Mouse (Mus musculus) forebrain, embryonic 13.5 days (tissue): ENCODE measurements around the gene Cox15. TPM values are rescaled to one million over a fixed set of nuclear protein-coding genes. Genes with fewer than 3 reads are reported as not detected.
A peak's percentile ranks its signal among the peaks of the same experiment; 100 is the strongest.

Source experiments
- ATAC-seq: fragments of 200-750 bp; cut with Nextera tagmentation; 2 replicates; pipeline ENCODE4 v1.8.0; 2017
- H3K27ac ChIP-seq: fragments of 300-500 bp; sonication (generic); 2 replicates; pipeline ENCODE4 v1.5.1; 2015; ENCODE audit warnings: inconsistent platforms, mild to moderate bottlenecking, moderate library complexity
- H3K27me3 ChIP-seq: fragments of 300-500 bp; sonication (generic); 2 replicates; pipeline ENCODE4 v1.6.1; 2015; ENCODE audit warnings: mild to moderate bottlenecking, inconsistent platforms
- H3K36me3 ChIP-seq: fragments of 300-500 bp; sonication (generic); 2 replicates; pipeline ENCODE4 v1.6.1; 2015; ENCODE audit warnings: mild to moderate bottlenecking, inconsistent platforms; ENCODE audit not compliant: poor library complexity, severe bottlenecking
- H3K4me1 ChIP-seq: fragments of 300-500 bp; sonication (generic); 2 replicates; pipeline ENCODE4 v1.6.1; 2015; ENCODE audit warnings: inconsistent platforms
- H3K4me2 ChIP-seq: fragments of 300-500 bp; sonication (generic); 2 replicates; pipeline ENCODE4 v1.6.1; 2015; ENCODE audit warnings: inconsistent platforms, mild to moderate bottlenecking, moderate library complexity
- H3K4me3 ChIP-seq: fragments of 300-500 bp; sonication (generic); 2 replicates; pipeline ENCODE4 v1.5.1; 2015; ENCODE audit warnings: mild to moderate bottlenecking, inconsistent platforms
- H3K9ac ChIP-seq: fragments of 300-500 bp; sonication (generic); 2 replicates; pipeline ENCODE4 v1.6.1; 2015; ENCODE audit warnings: mild to moderate bottlenecking, inconsistent platforms
- H3K9me3 ChIP-seq: fragments of 300-500 bp; sonication (generic); replicated peaks from 2 replicates; pipeline ENCODE4 v1.6.1; 2016; ENCODE audit warnings: inconsistent platforms
- WGBS: fragments of 180-500 bp; shearing (Covaris S2); methylation state at CpG from one replicate; pipeline ENCODE4 v1.1.7; 2015; 5-methylcytosine and 5-hydroxymethylcytosine counted together
- polyA plus RNA-seq: library from polyadenylated mRNA; unstranded; fragments of >200 nt; fragmentation: Nextera tagmentation; extraction: Ambion mirVana; gene quantifications from 2 replicates; pipeline ENCODE4 v1.2.1, GENCODE M21; 2015

Gene Cox15
- polyA plus RNA-seq, 1 experiment from 2014 or later, result 13.1 TPM

- H3K4me3 ChIP-seq, result no peak overlapping the region
- H3K27me3 ChIP-seq, result no peaks in the 10 kb centered on the region
- 74% methylated on average over 2 of the region's 2 CpGs for WGBS
- peaks cover 13% of the 10 kb centered on the region for H3K4me1 ChIP-seq
- no peak overlapping the region for H3K9ac ChIP-seq
- H3K4me2 ChIP-seq, result no peak overlapping the region
- no peak overlapping the region for H3K27ac ChIP-seq
- peaks cover 6% of the 10 kb centered on the region for H3K36me3 ChIP-seq
- ATAC-seq, result no peak
- H3K9me3 ChIP-seq, result no peaks in the 10 kb centered on the region
Measured at GRCm38 (mm10) chr19:43754237-43754636, 1.4 kb upstream of the Cox15 start.

- ATAC-seq, result peak; percentile 91; the same call in 1 of the 2 replicates
- H3K9ac ChIP-seq, result peak overlapping the region; percentile 79
- 2% methylated on average over 22 of the region's 24 CpGs for WGBS
- H3K4me1 ChIP-seq, result peaks cover 13% of the 10 kb centered on the region
- H3K36me3 ChIP-seq, result peaks cover 15% of the 10 kb centered on the region
- H3K27ac ChIP-seq, result peak overlapping the region; percentile 95
- H3K27me3 ChIP-seq, result no peaks in the 10 kb centered on the region
- H3K9me3 ChIP-seq, result no peaks in the 10 kb centered on the region
- peak overlapping the region; percentile 70 for H3K4me2 ChIP-seq
- peak overlapping the region; percentile 65 for H3K4me3 ChIP-seq
Measured at GRCm38 (mm10) chr19:43753226-43753835, 531 bp upstream of the Cox15 start.

DNA sequence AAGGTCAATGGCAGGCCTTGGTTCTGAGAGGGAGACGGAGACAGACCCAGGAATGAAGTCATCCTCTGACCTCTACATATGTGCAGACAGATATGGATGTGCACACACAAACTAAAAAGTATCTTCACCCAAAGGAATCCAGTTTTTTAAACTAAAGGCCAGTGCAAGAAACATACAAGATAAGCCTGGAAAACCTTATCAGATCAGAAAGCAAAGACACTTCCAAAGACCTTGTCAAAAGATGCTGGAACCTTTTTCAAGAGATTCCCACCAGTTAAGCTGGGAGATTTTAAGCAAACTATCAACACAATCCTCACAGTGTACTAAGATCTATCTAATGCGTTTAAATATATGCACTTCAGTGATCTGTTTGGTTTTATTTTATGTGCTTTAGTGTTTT, 2.8 kb downstream of the Cox15 start:
- no peak overlapping the region for H3K4me2 ChIP-seq
- H3K9me3 ChIP-seq, result no peaks in the 10 kb centered on the region
- WGBS, result 94% methylated on average over 2 of the region's 2 CpGs
- H3K4me1 ChIP-seq, result peaks cover 13% of the 10 kb centered on the region
- H3K36me3 ChIP-seq, result peaks cover 45% of the 10 kb centered on the region
- H3K4me3 ChIP-seq, result no peak overlapping the region
- ATAC-seq, result no peak
- H3K27me3 ChIP-seq, result no peaks in the 10 kb centered on the region
- no peak overlapping the region for H3K27ac ChIP-seq
- no peak overlapping the region for H3K9ac ChIP-seq

- H3K27me3 ChIP-seq, result no peaks in the 10 kb centered on the region
- H3K4me3 ChIP-seq, result no peak overlapping the region
- ATAC-seq, result no peak
- no peak overlapping the region for H3K4me2 ChIP-seq
- no peak overlapping the region for H3K27ac ChIP-seq
- H3K9me3 ChIP-seq, result no peaks in the 10 kb centered on the region
- H3K9ac ChIP-seq, result no peak overlapping the region
- WGBS, result 91% methylated on average over 4 of the region's 4 CpGs
- peaks cover 62% of the 10 kb centered on the region for H3K36me3 ChIP-seq
- H3K4me1 ChIP-seq, result peaks cover 8% of the 10 kb centered on the region
Measured at GRCm38 (mm10) chr19:43747877-43748276, 4.9 kb downstream of the Cox15 start.

- 96% methylated on average over 3 of the region's 3 CpGs for WGBS
- H3K9ac ChIP-seq, result no peak overlapping the region
- H3K4me1 ChIP-seq, result no peaks in the 10 kb centered on the region
- ATAC-seq, result no peak
- H3K4me2 ChIP-seq, result no peak overlapping the region
- no peak overlapping the region for H3K4me3 ChIP-seq
- peaks cover 78% of the 10 kb centered on the region for H3K36me3 ChIP-seq
- no peaks in the 10 kb centered on the region for H3K27me3 ChIP-seq
- no peaks in the 10 kb centered on the region for H3K9me3 ChIP-seq
- H3K27ac ChIP-seq, result no peak overlapping the region
Measured at GRCm38 (mm10) chr19:43745740-43746139, 7.1 kb downstream of the Cox15 start.

DNA sequence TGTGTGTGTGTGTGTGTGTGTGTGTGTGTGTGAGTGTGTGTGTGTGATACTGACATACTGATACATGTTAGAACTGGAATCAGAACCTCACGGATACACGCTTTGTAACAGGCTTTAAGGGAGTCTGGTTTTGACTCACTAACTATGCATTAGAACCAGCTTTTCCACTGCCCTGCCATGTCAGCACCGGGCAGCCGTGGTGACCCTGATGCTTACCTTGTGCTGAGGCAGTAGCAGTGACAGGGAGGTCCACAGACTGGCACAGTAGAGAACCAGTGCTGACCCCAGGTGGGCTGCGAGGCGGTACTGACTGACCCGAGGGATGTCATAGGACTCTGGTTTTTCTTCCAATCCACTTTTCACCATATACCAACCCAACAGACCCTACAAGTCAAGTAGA, 9.4 kb downstream of the Cox15 start:
- H3K4me2 ChIP-seq, result no peak overlapping the region
- 94% methylated on average over 7 of the region's 7 CpGs for WGBS
- H3K27ac ChIP-seq, result no peak overlapping the region
- peaks cover 85% of the 10 kb centered on the region for H3K36me3 ChIP-seq
- H3K9ac ChIP-seq, result no peak overlapping the region
- no peaks in the 10 kb centered on the region for H3K4me1 ChIP-seq
- ATAC-seq, result no peak
- H3K4me3 ChIP-seq, result no peak overlapping the region
- no peaks in the 10 kb centered on the region for H3K27me3 ChIP-seq
- H3K9me3 ChIP-seq, result no peaks in the 10 kb centered on the region

- Histone ChIP-seq H3K27ac (no peak overlapping the region), H3K4me2 (no peak overlapping the region), H3K9me3 (no peaks in the 10 kb centered on the region), H3K4me1 (no peaks in the 10 kb centered on the region), H3K4me3 (no peak overlapping the region), H3K9ac (no peak overlapping the region), H3K27me3 (no peaks in the 10 kb centered on the region), H3K36me3 (peaks cover 87% of the 10 kb centered on the region)
- ATAC-seq, result no peak
- 96% methylated on average over 10 of the region's 10 CpGs for whole genome bisulfite sequencing
Measured at GRCm38 (mm10) chr19:43738409-43738808, 14.4 kb downstream of the Cox15 start.

- Histone ChIP-seq H3K27me3 (no peaks in the 10 kb centered on the region), H3K9me3 (no peaks in the 10 kb centered on the region), H3K27ac (no peak overlapping the region), H3K4me3 (no peak overlapping the region), H3K4me2 (no peak overlapping the region), H3K4me1 (no peaks in the 10 kb centered on the region), H3K36me3 (peaks cover 52% of the 10 kb centered on the region), H3K9ac (no peak overlapping the region)
- ATAC-seq, result no peak
- 67% methylated on average over 7 of the region's 7 CpGs for WGBS
Measured at GRCm38 (mm10) chr19:43731157-43731556, 21.6 kb downstream of the Cox15 start.

GRCm38 (mm10) chr19:43730037-43730428, 22.8 kb downstream of the Cox15 start:
- 24% methylated on average over 8 of the region's 8 CpGs for WGBS
- H3K36me3 ChIP-seq, result peaks cover 54% of the 10 kb centered on the region
- H3K4me1 ChIP-seq, result no peaks in the 10 kb centered on the region
- ATAC-seq, result no peak
- H3K27ac ChIP-seq, result no peak overlapping the region
- H3K27me3 ChIP-seq, result no peaks in the 10 kb centered on the region
- peak overlapping the region; percentile 38 for H3K4me2 ChIP-seq
- H3K9me3 ChIP-seq, result no peaks in the 10 kb centered on the region
- H3K9ac ChIP-seq, result peak overlapping the region; percentile 39; the same call in 1 of the 2 replicates
- peak overlapping the region; percentile 20 for H3K4me3 ChIP-seq

DNA sequence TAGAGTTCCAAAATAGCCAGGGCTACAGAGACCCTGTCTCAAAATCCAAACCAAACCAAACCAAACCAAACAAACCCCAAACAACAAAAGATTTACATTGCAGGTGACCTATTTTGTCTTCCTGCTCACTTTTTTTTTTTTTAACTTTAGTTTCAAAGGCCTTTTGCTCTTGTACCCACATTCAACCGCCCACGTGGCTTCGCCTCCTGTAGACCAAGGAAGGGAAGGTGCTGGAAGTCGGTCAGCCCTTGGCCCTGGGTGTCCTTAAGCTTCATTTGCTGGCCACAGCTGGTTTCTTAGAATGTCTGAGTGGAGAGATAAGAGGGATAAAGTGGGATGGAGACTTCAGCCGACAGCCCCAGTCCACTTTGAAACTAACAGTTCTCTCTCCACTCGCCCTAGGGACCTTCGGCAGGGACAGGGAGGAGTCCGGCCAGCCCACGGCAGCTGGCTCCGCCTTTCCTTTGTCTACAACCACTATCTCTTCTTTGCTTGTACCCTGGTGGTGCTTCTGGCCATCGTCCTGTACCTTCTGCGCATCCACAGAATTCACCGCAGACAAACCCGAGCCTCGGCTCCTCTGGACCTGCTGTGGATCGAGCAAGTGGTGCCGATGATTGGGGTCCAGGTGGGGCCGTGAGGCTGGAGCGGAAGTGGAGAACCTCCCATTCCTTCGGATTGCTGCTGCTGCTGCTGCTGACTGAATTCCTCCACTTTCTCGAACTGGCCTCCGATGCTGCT, 23.3 kb downstream of the Cox15 start:
- Histone ChIP-seq H3K4me2 (peak overlapping the region; percentile 38), H3K36me3 (peaks cover 52% of the 10 kb centered on the region), H3K4me1 (no peaks in the 10 kb centered on the region), H3K9ac (peak overlapping the region; percentile 39; the same call in 1 of the 2 replicates), H3K9me3 (no peaks in the 10 kb centered on the region), H3K27ac (no peak overlapping the region), H3K27me3 (no peaks in the 10 kb centered on the region), H3K4me3 (peak overlapping the region; percentile 20)
- no peak for ATAC-seq
- WGBS, result 41% methylated on average over 22 of the region's 22 CpGs

DNA sequence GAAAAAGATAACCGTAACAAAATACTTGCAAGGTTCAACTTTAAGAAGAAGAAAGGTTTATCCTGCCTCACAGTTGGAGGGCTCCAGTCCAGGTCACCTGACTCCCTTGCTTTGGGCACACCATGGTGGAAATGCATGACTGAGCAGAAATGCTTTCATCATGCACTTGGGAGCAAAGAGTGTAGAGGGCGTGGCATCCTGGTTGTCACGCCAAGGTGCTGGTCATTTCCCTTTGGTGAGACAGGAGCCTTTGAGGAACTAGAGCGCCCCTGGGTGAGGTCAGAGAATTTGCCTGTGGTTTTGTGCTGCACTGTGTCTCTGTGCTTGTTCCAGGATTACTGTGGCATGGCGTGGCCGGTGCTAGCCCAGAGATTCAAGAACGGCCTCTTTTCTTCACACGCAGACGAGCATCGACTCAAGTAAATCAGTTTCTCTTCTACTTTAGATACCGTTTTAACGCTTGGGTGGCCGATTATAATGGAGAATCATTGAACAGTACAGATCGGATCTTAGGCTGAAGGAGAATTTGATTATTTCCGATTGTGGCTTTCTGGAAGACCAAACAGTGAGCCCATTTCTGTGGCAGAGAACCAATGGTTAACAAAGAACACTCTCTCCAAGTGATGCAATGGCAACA, 26.2 kb downstream of the Cox15 start:
- 62% methylated on average over 15 of the region's 15 CpGs for WGBS
- H3K27me3 ChIP-seq, result no peaks in the 10 kb centered on the region
- no peak overlapping the region for H3K4me3 ChIP-seq
- no peak overlapping the region for H3K27ac ChIP-seq
- no peak overlapping the region for H3K4me2 ChIP-seq
- no peaks in the 10 kb centered on the region for H3K9me3 ChIP-seq
- peaks cover 57% of the 10 kb centered on the region for H3K36me3 ChIP-seq
- H3K4me1 ChIP-seq, result no peaks in the 10 kb centered on the region
- no peak for ATAC-seq
- H3K9ac ChIP-seq, result no peak overlapping the region

GRCm38 (mm10) chr19:43724821-43725220, 28.0 kb downstream of the Cox15 start:
- H3K27me3 ChIP-seq, result no peaks in the 10 kb centered on the region
- no peak for ATAC-seq
- no peaks in the 10 kb centered on the region for H3K4me1 ChIP-seq
- H3K9me3 ChIP-seq, result no peaks in the 10 kb centered on the region
- no peak overlapping the region for H3K4me3 ChIP-seq
- H3K27ac ChIP-seq, result no peak overlapping the region
- H3K36me3 ChIP-seq, result peaks cover 69% of the 10 kb centered on the region
- no peak overlapping the region for H3K9ac ChIP-seq
- 89% methylated on average over 7 of the region's 7 CpGs for WGBS
- H3K4me2 ChIP-seq, result no peak overlapping the region
